Mouse (Mus musculus): ENCODE measurements around the gene Gm13287. TPM values are rescaled to one million over a fixed set of nuclear protein-coding genes. Genes with fewer than 3 reads are reported as not detected.

Gm13287 gene
- polyA plus RNA-seq, 1 experiment from 2014 or later, result not detected

Other genes starting within 250 kb of the Gm13287 start
- gene Ifna15, start 245.0 kb upstream of the Gm13287 start, polyA plus RNA-seq (2015; fragmentation: Illumina TruSeq; extraction: RNeasy Lipid Tissue Mini Kit (QIAGEN cat#74804); ENCODE audit: insufficient read depth, low read depth, low replicate concordance), result not detected
- not detected for gene Ifna14, start 231.5 kb upstream of the Gm13287 start, polyA plus RNA-seq (2015; fragmentation: Illumina TruSeq; extraction: RNeasy Lipid Tissue Mini Kit (QIAGEN cat#74804); ENCODE audit: insufficient read depth, low read depth, low replicate concordance)
- not detected for gene Ifna9, start 210.9 kb upstream of the Gm13287 start, polyA plus RNA-seq (2015; fragmentation: Illumina TruSeq; extraction: RNeasy Lipid Tissue Mini Kit (QIAGEN cat#74804); ENCODE audit: insufficient read depth, low read depth, low replicate concordance)
- gene Ifna12, start 199.9 kb upstream of the Gm13287 start, polyA plus RNA-seq (2015; fragmentation: Illumina TruSeq; extraction: RNeasy Lipid Tissue Mini Kit (QIAGEN cat#74804); ENCODE audit: insufficient read depth, low read depth, low replicate concordance), result not detected
- not detected for gene C87499, start 168.8 kb upstream of the Gm13287 start, polyA plus RNA-seq (2015; fragmentation: Illumina TruSeq; extraction: RNeasy Lipid Tissue Mini Kit (QIAGEN cat#74804); ENCODE audit: insufficient read depth, low read depth, low replicate concordance)
- not detected for gene Ifna13, start 158.8 kb upstream of the Gm13287 start, polyA plus RNA-seq (2015; fragmentation: Illumina TruSeq; extraction: RNeasy Lipid Tissue Mini Kit (QIAGEN cat#74804); ENCODE audit: insufficient read depth, low read depth, low replicate concordance)
- gene Ifna16, start 126.3 kb upstream of the Gm13287 start, polyA plus RNA-seq (2015; fragmentation: Illumina TruSeq; extraction: RNeasy Lipid Tissue Mini Kit (QIAGEN cat#74804); ENCODE audit: insufficient read depth, low read depth, low replicate concordance), result not detected
- not detected for gene Ifna2, start 119.3 kb upstream of the Gm13287 start, polyA plus RNA-seq (2015; fragmentation: Illumina TruSeq; extraction: RNeasy Lipid Tissue Mini Kit (QIAGEN cat#74804); ENCODE audit: insufficient read depth, low read depth, low replicate concordance)
- gene Ifnab, start 111.9 kb upstream of the Gm13287 start, polyA plus RNA-seq (2015; fragmentation: Illumina TruSeq; extraction: RNeasy Lipid Tissue Mini Kit (QIAGEN cat#74804); ENCODE audit: insufficient read depth, low read depth, low replicate concordance), result not detected
- gene Gm26566, start 81.4 kb upstream of the Gm13287 start, polyA plus RNA-seq (2015; fragmentation: Illumina TruSeq; extraction: RNeasy Lipid Tissue Mini Kit (QIAGEN cat#74804); ENCODE audit: insufficient read depth, low read depth, low replicate concordance), result not detected
- gene Klhl9, start 80.8 kb upstream of the Gm13287 start, polyA plus RNA-seq (2015; fragmentation: Illumina TruSeq; extraction: RNeasy Lipid Tissue Mini Kit (QIAGEN cat#74804); ENCODE audit: insufficient read depth, low read depth, low replicate concordance), result 7.4 TPM
- not detected for gene Gm13271, start 48.4 kb upstream of the Gm13287 start, polyA plus RNA-seq (2015; fragmentation: Illumina TruSeq; extraction: RNeasy Lipid Tissue Mini Kit (QIAGEN cat#74804); ENCODE audit: insufficient read depth, low read depth, low replicate concordance)
- gene Gm13283, start 43.1 kb upstream of the Gm13287 start, polyA plus RNA-seq (2015; fragmentation: Illumina TruSeq; extraction: RNeasy Lipid Tissue Mini Kit (QIAGEN cat#74804); ENCODE audit: insufficient read depth, low read depth, low replicate concordance), result not detected
- not detected for gene Gm13290, start 29.4 kb upstream of the Gm13287 start, polyA plus RNA-seq (2015; fragmentation: Illumina TruSeq; extraction: RNeasy Lipid Tissue Mini Kit (QIAGEN cat#74804); ENCODE audit: insufficient read depth, low read depth, low replicate concordance)
- not detected for gene Gm13289, start 26.3 kb upstream of the Gm13287 start, polyA plus RNA-seq (2015; fragmentation: Illumina TruSeq; extraction: RNeasy Lipid Tissue Mini Kit (QIAGEN cat#74804); ENCODE audit: insufficient read depth, low read depth, low replicate concordance)
- gene Gm13272, start 23.4 kb upstream of the Gm13287 start, polyA plus RNA-seq (2015; fragmentation: Illumina TruSeq; extraction: RNeasy Lipid Tissue Mini Kit (QIAGEN cat#74804); ENCODE audit: insufficient read depth, low read depth, low replicate concordance), result not detected
- not detected for gene Ifnz, start 21.1 kb upstream of the Gm13287 start, polyA plus RNA-seq (2015; fragmentation: Illumina TruSeq; extraction: RNeasy Lipid Tissue Mini Kit (QIAGEN cat#74804); ENCODE audit: insufficient read depth, low read depth, low replicate concordance)
- gene Gm13276, start 17.5 kb upstream of the Gm13287 start, polyA plus RNA-seq (2015; fragmentation: Illumina TruSeq; extraction: RNeasy Lipid Tissue Mini Kit (QIAGEN cat#74804); ENCODE audit: insufficient read depth, low read depth, low replicate concordance), result not detected
- not detected for gene Gm13277, start 14.6 kb upstream of the Gm13287 start, polyA plus RNA-seq (2015; fragmentation: Illumina TruSeq; extraction: RNeasy Lipid Tissue Mini Kit (QIAGEN cat#74804); ENCODE audit: insufficient read depth, low read depth, low replicate concordance)
- not detected for gene Gm13278, start 11.7 kb upstream of the Gm13287 start, polyA plus RNA-seq (2015; fragmentation: Illumina TruSeq; extraction: RNeasy Lipid Tissue Mini Kit (QIAGEN cat#74804); ENCODE audit: insufficient read depth, low read depth, low replicate concordance)
- not detected for gene Gm13275, start 8.8 kb upstream of the Gm13287 start, polyA plus RNA-seq (2015; fragmentation: Illumina TruSeq; extraction: RNeasy Lipid Tissue Mini Kit (QIAGEN cat#74804); ENCODE audit: insufficient read depth, low read depth, low replicate concordance)
- gene Gm13279, start 5.9 kb upstream of the Gm13287 start, polyA plus RNA-seq (2015; fragmentation: Illumina TruSeq; extraction: RNeasy Lipid Tissue Mini Kit (QIAGEN cat#74804); ENCODE audit: insufficient read depth, low read depth, low replicate concordance), result not detected
- not detected for gene Gm13285, start 3.6 kb upstream of the Gm13287 start, polyA plus RNA-seq (2015; fragmentation: Illumina TruSeq; extraction: RNeasy Lipid Tissue Mini Kit (QIAGEN cat#74804); ENCODE audit: insufficient read depth, low read depth, low replicate concordance)
- gene Gm13288, start 2.3 kb downstream of the Gm13287 start, polyA plus RNA-seq (2015; fragmentation: Illumina TruSeq; extraction: RNeasy Lipid Tissue Mini Kit (QIAGEN cat#74804); ENCODE audit: insufficient read depth, low read depth, low replicate concordance), result not detected
- not detected for gene Ifna7, start 13.0 kb downstream of the Gm13287 start, polyA plus RNA-seq (2015; fragmentation: Illumina TruSeq; extraction: RNeasy Lipid Tissue Mini Kit (QIAGEN cat#74804); ENCODE audit: insufficient read depth, low read depth, low replicate concordance)
- not detected for gene Ifna11, start 16.7 kb downstream of the Gm13287 start, polyA plus RNA-seq (2015; fragmentation: Illumina TruSeq; extraction: RNeasy Lipid Tissue Mini Kit (QIAGEN cat#74804); ENCODE audit: insufficient read depth, low read depth, low replicate concordance)
- not detected for gene Ifna6, start 24.2 kb downstream of the Gm13287 start, polyA plus RNA-seq (2015; fragmentation: Illumina TruSeq; extraction: RNeasy Lipid Tissue Mini Kit (QIAGEN cat#74804); ENCODE audit: insufficient read depth, low read depth, low replicate concordance)
- gene Ifna5, start 32.3 kb downstream of the Gm13287 start, polyA plus RNA-seq (2015; fragmentation: Illumina TruSeq; extraction: RNeasy Lipid Tissue Mini Kit (QIAGEN cat#74804); ENCODE audit: insufficient read depth, low read depth, low replicate concordance), result not detected
- not detected for gene Ifna4, start 38.6 kb downstream of the Gm13287 start, polyA plus RNA-seq (2015; fragmentation: Illumina TruSeq; extraction: RNeasy Lipid Tissue Mini Kit (QIAGEN cat#74804); ENCODE audit: insufficient read depth, low read depth, low replicate concordance)
- gene Ifna1, start 46.8 kb downstream of the Gm13287 start, polyA plus RNA-seq (2015; fragmentation: Illumina TruSeq; extraction: RNeasy Lipid Tissue Mini Kit (QIAGEN cat#74804); ENCODE audit: insufficient read depth, low read depth, low replicate concordance), result not detected
- gene Ifne, start 76.9 kb downstream of the Gm13287 start, polyA plus RNA-seq (2015; fragmentation: Illumina TruSeq; extraction: RNeasy Lipid Tissue Mini Kit (QIAGEN cat#74804); ENCODE audit: insufficient read depth, low read depth, low replicate concordance), result not detected

Measured in pancreas, adult 10 weeks (tissue).